Mouse (Mus musculus) heart, postnatal 0 days (tissue): ENCODE measurements around the gene Bend6. TPM values are rescaled to one million over a fixed set of nuclear protein-coding genes. Genes with fewer than 3 reads are reported as not detected.

ENCODE experiments used
- ATAC-seq: fragments of 200-750 bp; cut with Nextera tagmentation; 2 replicates; pipeline ENCODE4 v1.8.0; 2017; ENCODE audit warnings: low read depth, moderate number of reproducible peaks, moderate library complexity; ENCODE audit not compliant: insufficient read depth
- DNase-seq: peaks from one replicate; pipeline ENCODE4 v3.0.0-alpha.2; 2016; ENCODE audit warnings: low spot score
- H3K27ac ChIP-seq: fragments of 300-500 bp; sonication (generic); 2 replicates; pipeline ENCODE4 v1.5.1; 2014; ENCODE audit warnings: low read depth, mild to moderate bottlenecking
- H3K27me3 ChIP-seq: fragments of 300-500 bp; sonication (generic); 2 replicates; pipeline ENCODE4 v1.6.1; 2014; ENCODE audit warnings: low read length, mixed read lengths; ENCODE audit not compliant: control insufficient read depth, insufficient read depth
- H3K36me3 ChIP-seq: fragments of 300-500 bp; sonication (generic); replicated peaks from 2 replicates; pipeline ENCODE4 v1.6.1; 2014; ENCODE audit warnings: low read length, mixed read lengths; ENCODE audit not compliant: control insufficient read depth, insufficient read depth
- H3K4me1 ChIP-seq: fragments of 300-500 bp; sonication (generic); 2 replicates; pipeline ENCODE4 v1.6.1; 2014; ENCODE audit warnings: antibody characterized with exemption; ENCODE audit not compliant: control insufficient read depth, insufficient read depth
- H3K4me2 ChIP-seq: fragments of 300-500 bp; sonication (generic); 2 replicates; pipeline ENCODE4 v1.6.1; 2014; ENCODE audit warnings: low read depth, mild to moderate bottlenecking, low read length, moderate library complexity
- H3K4me3 ChIP-seq: fragments of 300-500 bp; sonication (generic); 2 replicates; pipeline ENCODE4 v1.5.1; 2014; ENCODE audit warnings: low read depth, low read length
- H3K9ac ChIP-seq: fragments of 300-500 bp; sonication (generic); replicated peaks from 2 replicates; pipeline ENCODE4 v1.6.1; 2014; ENCODE audit warnings: low read depth, low read length, mixed read lengths
- H3K9me3 ChIP-seq: fragments of 300-500 bp; sonication (generic); replicated peaks from 2 replicates; pipeline ENCODE4 v1.6.1; 2016; ENCODE audit warnings: low read length; ENCODE audit not compliant: control insufficient read depth
- CTCF ChIP-seq: IDR thresholded peaks from 2 replicates; pipeline ENCODE4 v1.5.1; 2016; ENCODE audit warnings: antibody characterized with exemption, control low read depth, low read depth
- EP300 ChIP-seq: IDR thresholded peaks from 2 replicates; pipeline ENCODE4 v1.6.1; 2016; ENCODE audit warnings: antibody characterized with exemption, low read depth
- WGBS: fragments of 180-500 bp; shearing (Covaris S2); extraction: QIAGEN DNeasy Blood & Tissue Kit; methylation state at CpG from one replicate; pipeline ENCODE4 v1.1.7; 2014; 5-methylcytosine and 5-hydroxymethylcytosine counted together
- polyA plus RNA-seq: library from polyadenylated mRNA; unstranded; fragments of >200 nt; fragmentation: Nextera tagmentation; extraction: Ambion mirVana; gene quantifications from 2 replicates; pipeline ENCODE4 v1.2.1, GENCODE M21; 2015
- total RNA-seq: library from RNA; depleted of rRNA; stranded (reverse); fragments of >200 nt; gene quantifications from 2 replicates; pipeline ENCODE4 v1.2.3, GENCODE M21; 2014; ENCODE audit warnings: low replicate concordance; rRNA removed

The Bend6 gene
- total and polyA plus RNA-seq, 2 experiments from 2014 or later = 1.9 to 8.1 TPM

DNA sequence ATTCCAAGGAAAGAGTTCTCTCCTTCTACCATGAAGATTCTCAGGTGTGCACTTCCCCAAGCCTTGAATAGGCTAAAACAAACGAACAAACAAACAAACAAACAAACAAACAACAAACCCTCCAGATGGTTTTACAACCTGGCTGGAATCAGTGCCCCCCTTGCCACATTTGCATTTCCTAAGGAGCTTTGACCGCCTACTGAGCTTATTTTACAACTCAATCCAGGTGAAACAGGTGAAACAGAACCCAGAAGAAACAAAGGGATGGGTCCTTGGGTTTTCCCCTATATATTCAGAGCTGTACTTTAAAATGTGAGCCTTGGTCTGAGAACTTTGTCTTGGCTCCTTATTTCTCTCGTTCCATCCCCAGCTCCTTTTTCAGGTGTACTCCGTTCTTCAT lies 77.0 kb downstream of the Bend6 start:
- Histone ChIP-seq H3K9me3 (0 out of 2 replicates have a peak, but pooled peaks cover 10% of the 10 kb centered on the region), H3K4me2 (no peak overlapping the region), H3K36me3 (no peaks in the 10 kb centered on the region), H3K4me1 (no peaks in the 10 kb centered on the region), H3K9ac (no peak overlapping the region), H3K27me3 (no peaks in the 10 kb centered on the region), H3K4me3 (no peak overlapping the region), H3K27ac (no peak overlapping the region)
- ATAC-seq (no peak), DNase-seq (no peak)
- 62% methylated on average over 4 of the region's 4 CpGs for WGBS
- TF ChIP-seq CTCF = no peak

DNA sequence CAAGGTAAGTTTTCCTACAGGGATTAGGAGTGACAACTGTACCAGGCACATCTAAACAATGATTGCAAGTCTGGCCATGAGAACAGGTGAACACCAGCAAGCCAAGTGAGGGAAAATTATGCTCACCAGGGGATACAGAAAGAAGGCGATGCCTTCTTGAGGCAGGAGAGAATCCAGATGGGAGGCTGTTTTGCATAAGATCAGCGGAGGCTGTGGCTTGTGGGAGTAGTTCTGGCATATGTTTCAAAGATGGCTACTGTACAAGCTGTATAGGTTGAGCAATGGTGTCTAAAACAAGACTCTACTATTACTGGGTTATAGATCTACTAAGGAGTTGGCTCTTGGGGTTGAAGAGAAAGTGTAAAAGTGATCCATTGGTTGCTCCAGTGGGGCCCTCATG lies 89.7 kb downstream of the Bend6 start:
- peaks cover 11% of the 10 kb centered on the region for H3K4me1 ChIP-seq
- WGBS = 74% methylated on average over 2 of the region's 2 CpGs
- no peaks in the 10 kb centered on the region for H3K27me3 ChIP-seq
- no peaks in the 10 kb centered on the region for H3K9me3 ChIP-seq
- ATAC-seq (no peak), DNase-seq (no peak)
- H3K4me2 ChIP-seq = no peak overlapping the region
- H3K9ac ChIP-seq = no peak overlapping the region
- no peaks in the 10 kb centered on the region for H3K36me3 ChIP-seq
- no peak overlapping the region for H3K4me3 ChIP-seq
- TF ChIP-seq CTCF (no peak), EP300 (no peak)
- H3K27ac ChIP-seq = no peak overlapping the region

DNA sequence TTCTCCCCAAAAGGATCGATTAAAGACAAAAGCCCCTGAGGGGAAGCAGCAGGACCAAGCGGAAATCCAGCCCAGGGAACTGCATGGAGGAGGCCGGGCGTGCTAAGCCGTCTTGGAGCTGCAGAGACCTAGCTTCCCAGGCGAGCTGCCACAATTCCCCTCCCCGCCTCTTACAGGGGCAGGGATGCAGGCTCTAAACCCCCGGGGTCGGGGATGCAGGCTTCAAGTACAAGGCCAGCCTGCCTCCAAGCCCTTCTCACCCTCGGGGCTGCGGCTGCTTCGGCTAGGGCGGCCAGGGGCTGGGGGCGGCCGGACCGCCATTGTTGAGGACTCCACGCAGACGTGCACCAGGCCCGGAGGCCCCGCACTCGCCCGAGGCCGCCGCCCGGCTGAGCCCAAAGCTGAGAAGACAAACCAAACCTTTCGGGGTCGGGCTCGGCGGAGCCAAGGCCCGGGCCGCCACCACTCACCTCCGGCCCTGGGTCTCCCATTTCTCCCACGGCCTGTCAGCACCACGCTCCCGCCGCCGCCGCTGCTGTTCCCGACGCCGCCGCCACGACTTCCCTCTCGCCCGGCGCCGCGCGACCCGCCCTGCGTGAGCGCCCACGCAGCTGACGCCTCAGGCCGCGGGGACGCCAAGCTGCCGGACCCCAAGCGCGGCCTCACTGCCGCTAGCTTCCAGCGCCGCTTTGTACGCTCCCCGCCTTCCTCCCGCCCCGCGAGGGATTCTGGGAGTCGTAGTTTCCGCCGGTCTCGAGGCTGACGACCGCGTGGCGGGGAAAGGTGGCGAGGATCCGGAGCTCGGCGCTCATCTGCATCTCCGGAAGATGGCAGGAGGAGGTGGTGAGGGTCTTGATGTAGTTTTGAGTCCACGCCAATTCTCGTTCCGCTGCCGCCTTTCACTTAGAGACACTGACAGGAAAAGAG lies 93.5 kb downstream of the Bend6 start, which contains the start of gene Zfp451:
Gene Zfp451, minus strand, starts transcription at position 728 of the 927 bp plus-strand sequence.
- Histone ChIP-seq H3K9me3 (no peaks in the 10 kb centered on the region), H3K36me3 (peaks cover 21% of the 10 kb centered on the region; the same call in 1 of the 2 replicates), H3K27me3 (no peaks in the 10 kb centered on the region), H3K4me1 (peaks cover 14% of the 10 kb centered on the region), H3K9ac (peak within 1 kb of the TSS; percentile 94), H3K27ac (peak within 1 kb of the TSS; percentile 96), H3K4me3 (peak within 1 kb of the TSS; percentile 82), H3K4me2 (peak within 1 kb of the TSS; percentile 90)
- WGBS = under 1% methylated on average over 83 of the region's 85 CpGs
- TF ChIP-seq CTCF = no peak
- TF ChIP-seq EP300 = no peak
- DNase-seq = peak; percentile 90
- peak; percentile 97 for ATAC-seq

DNA sequence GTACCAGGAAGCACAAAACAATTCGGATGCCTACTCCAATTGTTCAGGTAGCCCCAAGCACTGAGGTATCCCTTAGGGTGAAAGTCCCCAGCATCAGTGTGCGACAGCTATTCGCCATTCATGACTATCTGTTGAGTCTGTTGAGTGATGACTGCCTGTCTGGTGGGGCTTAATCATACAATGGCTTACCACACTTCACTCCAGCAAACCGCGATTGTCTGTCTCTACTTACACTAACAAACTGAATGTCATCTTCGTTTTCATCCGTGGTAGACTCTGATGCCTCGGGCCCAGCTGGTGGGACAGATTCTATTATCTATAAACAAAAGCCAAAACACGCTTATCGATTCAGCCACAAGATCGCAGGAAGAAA lies 94.1 kb downstream of the Bend6 start:
- H3K9me3 ChIP-seq = no peaks in the 10 kb centered on the region
- peak overlapping the region; percentile 94 for H3K9ac ChIP-seq
- TF ChIP-seq EP300 = no peak
- no peak for TF ChIP-seq CTCF
- H3K4me2 ChIP-seq = peak overlapping the region; percentile 90
- ATAC-seq = no peak
- no peaks in the 10 kb centered on the region for H3K27me3 ChIP-seq
- peaks cover 26% of the 10 kb centered on the region for H3K36me3 ChIP-seq
- peak overlapping the region; percentile 82 for H3K4me3 ChIP-seq
- peaks cover 14% of the 10 kb centered on the region for H3K4me1 ChIP-seq
- DNase-seq = no peak
- 4% methylated on average over 11 of the region's 11 CpGs for WGBS
- peak overlapping the region; percentile 96 for H3K27ac ChIP-seq

DNA sequence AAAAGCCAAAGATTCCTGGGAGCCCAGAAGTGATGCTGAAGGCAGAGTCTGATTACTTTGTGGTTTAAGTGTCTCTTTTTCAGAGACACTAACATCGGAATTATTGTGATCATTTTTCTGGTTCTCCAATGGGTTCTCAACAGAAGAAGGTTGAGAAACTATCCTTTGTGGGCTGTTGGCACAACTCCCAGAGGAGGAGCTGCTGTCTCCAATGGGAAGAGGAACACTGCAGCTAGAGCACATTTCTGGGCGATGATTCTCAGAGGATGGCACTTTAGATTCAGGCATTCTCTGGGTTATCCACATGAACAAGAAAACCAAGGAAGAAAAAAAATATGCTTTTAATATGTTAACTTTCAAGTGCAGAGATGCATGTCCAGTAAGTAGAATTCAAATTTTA lies 104.3 kb downstream of the Bend6 start:
- H3K27me3 ChIP-seq = no peaks in the 10 kb centered on the region
- peaks cover 60% of the 10 kb centered on the region for H3K36me3 ChIP-seq
- WGBS = 94% methylated on average over 2 of the region's 2 CpGs
- no peak overlapping the region for H3K27ac ChIP-seq
- no peaks in the 10 kb centered on the region for H3K4me1 ChIP-seq
- H3K4me3 ChIP-seq = no peak overlapping the region
- no peak for TF ChIP-seq CTCF
- TF ChIP-seq EP300 = no peak
- no peaks in the 10 kb centered on the region for H3K9me3 ChIP-seq
- H3K4me2 ChIP-seq = no peak overlapping the region
- no peak overlapping the region for H3K9ac ChIP-seq
- DNase-seq = no peak
- no peak for ATAC-seq

Other genes starting within 250 kb of the Bend6 start
- 8.9 and 13.9 TPM in 2 replicates for gene Prim2, start 238.0 kb downstream of the Bend6 start, total RNA-seq
- gene Prim2, start 238.0 kb downstream of the Bend6 start, polyA plus RNA-seq = 4.9 and 6.4 TPM in 2 replicates
- 1.0 and 1.9 TPM in 2 replicates for gene Rab23, start 187.9 kb downstream of the Bend6 start, total RNA-seq
- 8.9 and 9.0 TPM in 2 replicates for gene Rab23, start 187.9 kb downstream of the Bend6 start, polyA plus RNA-seq
- 62.5 and 76.3 TPM in 2 replicates for gene Bag2, start 150.0 kb downstream of the Bend6 start, total RNA-seq
- gene Bag2, start 150.0 kb downstream of the Bend6 start, polyA plus RNA-seq = 67.0 and 77.9 TPM in 2 replicates
- gene Zfp451, start 93.2 kb downstream of the Bend6 start, total RNA-seq = 12.1 and 17.0 TPM in 2 replicates
- 8.1 and 8.4 TPM in 2 replicates for gene Zfp451, start 93.2 kb downstream of the Bend6 start, polyA plus RNA-seq
- 104 and 106 TPM in 2 replicates for gene Dst, start 409 bp upstream of the Bend6 start, total RNA-seq
- 18.2 and 21.7 TPM in 2 replicates for gene Dst, start 409 bp upstream of the Bend6 start, polyA plus RNA-seq